Mouse (Mus musculus) WW6 (cell line): Measurements from ENCODE around the gene Exosc10.

Experiments used
- DNase-seq: peaks from one replicate; pipeline ENCODE4 v3.0.0-alpha.2; 2013; ENCODE audit warnings: low read depth, low spot score

Gene Exosc10

DNA sequence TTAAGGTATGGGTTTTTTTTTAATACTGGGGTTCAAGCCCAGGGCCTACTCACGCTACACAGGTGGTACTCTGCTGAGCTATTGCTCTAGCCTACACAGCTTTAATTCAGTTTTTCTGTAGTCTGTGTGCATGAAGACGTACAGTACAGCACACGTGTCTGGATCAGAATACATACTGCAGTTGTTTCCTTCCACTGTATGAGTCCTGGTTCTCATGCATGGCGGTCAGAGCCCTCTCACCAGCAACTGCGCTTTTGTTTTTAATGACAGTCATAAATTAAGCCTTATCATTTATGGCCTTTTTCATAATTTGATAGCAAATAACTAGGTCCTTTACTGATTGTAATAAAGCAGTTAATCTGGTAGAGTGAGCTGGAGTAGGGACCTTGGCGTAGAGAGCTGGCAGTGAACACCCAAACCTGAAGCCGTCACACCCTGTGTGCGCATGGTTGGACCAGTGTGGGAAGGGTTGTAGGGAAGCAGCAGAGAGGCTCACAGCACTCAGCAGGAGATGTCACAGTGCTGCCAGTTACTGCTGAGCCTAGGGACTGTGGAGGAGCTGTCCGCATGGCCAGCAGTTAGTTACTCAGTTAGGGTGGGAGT is 12.6 kb downstream of the Exosc10 start:
- no peak for DNase-seq

DNA sequence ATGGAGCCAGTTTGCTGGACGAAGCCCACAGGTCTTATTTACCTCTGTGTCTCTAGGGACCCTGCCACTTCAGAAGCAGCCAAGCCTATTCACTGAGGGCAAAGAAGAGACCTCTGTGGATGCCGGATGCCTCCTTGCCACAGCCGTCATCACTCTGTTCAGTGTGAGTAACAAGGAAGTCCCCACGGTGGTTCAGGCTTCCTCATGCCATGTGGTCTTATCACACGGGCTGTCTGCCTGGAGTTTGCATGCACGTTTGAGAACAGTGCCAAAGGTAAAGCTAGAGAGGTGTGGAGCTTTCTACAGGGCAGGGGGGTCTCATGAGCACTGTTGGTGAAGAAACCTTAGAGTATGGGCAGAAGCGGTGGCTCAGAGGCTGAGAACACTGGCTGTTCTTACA is 15.0 kb downstream of the Exosc10 start:
- DNase-seq = no peak

DNA sequence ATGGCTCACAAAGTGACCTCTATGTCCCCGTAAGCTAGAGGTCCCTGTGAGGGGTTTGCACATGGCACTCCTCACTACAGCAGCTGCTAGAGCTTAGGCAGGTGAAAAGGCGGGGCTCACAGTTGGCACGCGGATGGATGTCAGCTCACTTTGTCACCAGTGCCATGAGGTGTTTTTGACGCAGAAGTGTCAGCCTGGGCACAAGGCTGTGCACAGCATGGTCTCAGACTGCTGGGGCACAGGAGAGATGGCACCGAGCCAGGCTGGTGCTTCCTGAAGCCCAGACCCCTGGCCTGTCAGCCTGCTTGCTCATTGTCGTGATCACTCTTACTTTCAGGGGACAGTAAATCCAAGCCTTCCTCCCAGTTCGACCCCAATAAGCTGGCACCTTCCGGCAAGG is 22.5 kb downstream of the Exosc10 start:
- DNase-seq = no peak

DNA sequence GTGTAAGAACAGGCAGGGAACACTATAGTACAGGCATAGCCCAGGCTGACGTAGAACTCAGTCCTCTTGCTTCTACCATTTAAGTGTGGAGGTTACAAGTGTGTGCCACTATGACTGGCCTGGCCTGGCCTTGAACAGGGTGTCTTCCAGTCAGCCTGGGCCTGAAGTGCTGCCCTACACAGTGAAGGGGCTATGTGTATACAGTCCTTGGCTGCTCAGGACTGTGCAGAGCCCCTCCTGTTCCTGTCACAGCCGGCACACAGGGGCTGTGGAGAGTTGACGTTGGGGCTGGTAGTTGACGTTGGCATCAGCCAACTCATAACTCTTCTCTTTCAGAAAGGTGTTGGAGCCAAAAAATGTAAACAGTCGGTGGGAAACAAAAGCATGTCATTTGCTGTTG is 23.2 kb downstream of the Exosc10 start:
- no peak for DNase-seq

DNA sequence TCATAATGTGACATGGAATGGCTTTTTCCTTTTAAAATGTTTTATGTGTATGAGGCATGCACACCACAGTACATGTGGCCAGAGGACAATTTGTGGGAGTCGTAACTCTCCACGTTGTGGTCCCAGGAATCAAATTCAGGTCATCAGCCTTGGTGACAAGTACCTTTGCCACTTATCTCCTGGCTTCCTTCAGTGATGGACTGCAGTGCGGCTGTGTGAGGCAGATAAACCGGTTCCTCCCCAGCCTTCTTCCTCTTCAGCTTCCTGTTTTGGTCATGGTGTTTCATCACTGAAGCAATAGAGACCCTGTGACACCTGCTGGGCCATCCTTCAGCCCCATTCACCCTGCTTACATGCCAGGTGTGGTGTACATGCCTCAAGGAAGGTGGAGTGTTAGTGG is 25.0 kb downstream of the Exosc10 start:
- no peak for DNase-seq

DNA sequence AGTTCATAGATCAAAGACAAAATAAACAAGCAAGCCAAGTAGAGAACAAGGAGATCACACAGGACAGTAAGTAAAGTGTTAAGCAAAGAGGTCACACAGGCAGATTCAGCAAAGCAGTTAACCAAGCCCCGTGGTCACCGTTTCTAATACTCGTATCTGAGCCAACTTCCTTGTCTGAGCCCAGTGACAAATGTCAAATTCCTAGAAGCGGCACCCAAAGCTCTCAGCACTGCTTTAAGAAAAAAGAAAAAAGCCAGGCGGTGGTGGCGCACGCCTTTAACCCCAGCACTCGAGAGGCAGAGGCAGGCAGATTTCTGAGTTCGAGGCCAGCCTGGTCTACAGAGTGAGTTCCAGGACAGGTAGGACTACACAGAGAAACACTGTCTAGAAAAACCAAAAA is 28.4 kb downstream of the Exosc10 start:
- DNase-seq = no peak

DNA sequence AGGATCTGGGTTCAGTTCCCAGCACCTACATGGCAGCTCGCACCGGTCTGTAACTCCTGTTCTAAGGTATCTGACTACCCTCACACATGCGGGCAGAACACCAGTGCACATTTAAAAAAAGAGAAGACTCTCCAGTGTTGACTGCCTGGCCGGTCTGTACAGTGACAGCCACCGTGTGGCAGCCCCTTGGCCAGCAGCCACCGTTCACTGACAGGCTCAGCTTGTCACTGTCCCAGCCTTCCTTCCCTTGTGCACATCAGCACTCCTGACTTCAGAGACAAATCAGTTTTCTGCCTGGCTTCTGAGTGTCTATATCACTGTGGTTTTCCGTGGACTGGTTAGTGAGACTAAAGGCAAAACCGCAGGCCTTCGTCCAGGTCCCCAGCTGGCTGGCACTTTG is 30.6 kb downstream of the Exosc10 start:
- no peak for DNase-seq

DNA sequence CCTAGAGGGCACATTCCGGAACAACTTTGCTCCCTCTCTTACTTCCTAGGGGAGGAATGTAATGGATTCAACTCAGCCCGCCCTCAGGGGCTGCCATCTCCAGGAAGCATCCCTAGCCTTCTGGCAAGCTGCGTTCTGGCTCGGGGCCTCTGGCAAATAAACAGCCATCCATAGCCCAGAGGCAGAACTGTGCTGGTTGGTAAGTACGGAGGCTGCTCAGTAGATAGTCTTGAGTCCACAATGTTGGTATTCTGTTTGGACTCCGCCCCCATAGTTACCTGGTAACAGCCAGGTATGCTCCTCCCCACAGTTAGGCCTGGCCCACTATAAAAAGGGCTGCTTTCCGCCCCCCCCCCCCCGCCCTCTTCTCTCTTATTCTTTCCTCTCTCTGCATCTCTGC is 31.3 kb downstream of the Exosc10 start:
- DNase-seq = no peak

DNA sequence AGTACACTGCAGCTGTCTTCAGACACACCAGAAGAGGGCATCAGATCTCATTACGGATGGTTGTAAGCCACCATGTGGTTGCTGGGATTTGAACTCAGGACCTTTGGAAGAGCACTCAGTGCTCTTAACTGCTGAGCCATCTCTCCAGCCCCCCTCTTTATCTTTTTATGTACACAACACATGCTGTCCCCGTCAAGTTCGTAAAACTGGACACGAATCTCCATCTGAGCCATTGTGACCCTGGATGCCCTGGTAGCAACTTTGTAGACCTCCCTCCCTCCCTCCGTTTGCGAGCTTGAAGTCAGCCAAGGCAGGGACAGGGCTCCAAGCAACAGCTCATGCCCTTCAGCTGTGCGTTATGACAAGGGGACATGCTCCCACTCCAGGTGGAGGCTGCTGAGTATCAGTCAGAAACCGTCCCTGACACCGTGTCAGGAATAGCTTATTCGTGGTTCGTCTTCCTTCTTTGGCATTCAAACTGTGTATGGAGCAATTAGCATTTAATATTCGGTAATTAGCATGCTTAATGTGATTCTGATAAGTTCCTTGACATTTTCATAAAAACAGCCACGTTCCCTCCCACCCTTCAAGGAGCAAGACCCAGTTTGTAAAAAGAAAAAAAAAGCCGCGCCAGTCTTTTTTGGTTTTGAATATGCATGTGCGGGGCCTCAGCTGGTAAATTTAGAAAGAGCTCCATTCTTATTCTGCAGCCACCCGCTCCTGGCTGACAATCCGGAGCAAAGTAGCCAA is 32.4 kb downstream of the Exosc10 start:
- no peak for DNase-seq

DNA sequence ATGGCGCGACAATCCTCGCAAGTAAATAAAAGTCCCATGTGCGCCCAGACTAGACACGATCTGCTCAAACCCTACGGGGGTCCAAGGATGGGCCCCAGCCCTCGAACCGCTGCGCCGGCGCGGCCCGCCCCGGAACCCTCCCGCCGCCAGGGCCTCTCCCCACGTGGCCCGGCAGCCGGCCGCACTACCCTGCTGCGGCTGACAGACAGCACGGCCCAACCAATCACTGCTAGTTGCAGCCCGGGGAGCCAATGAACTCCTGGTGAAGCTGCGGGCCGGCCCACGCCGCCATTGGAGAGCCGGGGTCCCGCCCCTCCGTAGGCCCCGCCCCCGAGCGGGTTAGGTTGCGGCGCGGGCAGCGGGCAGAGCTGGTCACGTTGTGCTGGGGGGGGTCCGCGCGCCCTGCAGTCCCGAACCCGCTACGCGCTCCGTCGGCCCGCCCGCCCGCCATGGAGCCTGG is 33.0 kb downstream of the Exosc10 start, which contains the start of gene Srm:
Gene Srm (plus strand): TSS at position 333 of the 460 bp plus-strand sequence.
- DNase-seq = peak; percentile 91

DNA sequence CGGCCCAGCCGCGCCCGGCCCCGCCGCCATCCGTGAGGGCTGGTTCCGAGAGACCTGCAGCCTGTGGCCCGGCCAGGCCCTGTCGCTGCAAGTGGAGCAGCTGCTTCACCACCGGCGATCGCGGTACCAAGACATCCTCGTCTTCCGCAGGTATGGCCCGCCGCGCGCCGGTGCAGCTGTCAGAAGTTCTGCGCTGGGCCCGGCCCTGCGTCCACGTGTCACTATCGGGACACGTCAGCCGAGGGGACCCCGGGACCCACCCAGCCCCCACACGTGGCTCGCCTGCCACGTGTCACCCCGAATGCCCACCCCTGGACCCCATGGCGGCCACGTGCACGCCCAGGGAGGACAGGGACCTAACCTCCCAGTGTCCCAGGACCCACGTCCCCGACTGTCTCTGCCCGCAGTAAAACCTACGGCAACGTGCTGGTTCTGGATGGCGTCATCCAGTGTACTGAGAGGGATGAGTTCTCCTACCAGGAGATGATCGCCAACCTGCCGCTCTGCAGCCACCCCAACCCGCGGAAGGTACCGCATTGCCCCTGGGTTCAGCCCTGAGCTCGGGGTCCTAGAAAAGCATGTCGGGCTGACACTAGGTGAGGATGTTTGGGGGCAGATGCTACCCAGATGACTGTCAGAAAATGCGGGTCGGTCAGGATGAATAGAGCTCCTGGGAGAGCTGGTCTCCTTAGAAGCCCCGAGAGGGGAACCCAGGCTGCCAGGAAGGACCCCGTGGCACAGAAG is 33.6 kb downstream of the Exosc10 start:
- no peak for DNase-seq

DNA sequence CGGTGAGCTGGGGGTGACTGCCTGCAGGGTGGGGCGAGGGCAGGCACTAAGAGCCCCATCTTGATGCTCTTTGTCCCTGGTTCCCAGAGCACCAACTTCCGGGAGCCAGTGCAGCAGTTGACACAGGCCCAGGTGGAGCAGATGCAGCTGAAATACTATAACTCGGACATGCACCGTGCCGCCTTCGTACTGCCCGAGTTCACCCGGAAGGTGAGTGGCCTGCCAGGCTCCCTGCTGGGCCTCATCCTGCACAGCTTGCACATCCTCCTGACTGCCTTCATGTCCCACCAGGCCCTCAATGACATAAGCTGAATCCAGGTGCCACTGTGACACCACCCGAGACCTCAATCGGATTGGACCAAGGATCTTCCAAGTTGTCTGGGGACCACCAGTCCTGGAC is 35.8 kb downstream of the Exosc10 start:
- DNase-seq = no peak

DNA sequence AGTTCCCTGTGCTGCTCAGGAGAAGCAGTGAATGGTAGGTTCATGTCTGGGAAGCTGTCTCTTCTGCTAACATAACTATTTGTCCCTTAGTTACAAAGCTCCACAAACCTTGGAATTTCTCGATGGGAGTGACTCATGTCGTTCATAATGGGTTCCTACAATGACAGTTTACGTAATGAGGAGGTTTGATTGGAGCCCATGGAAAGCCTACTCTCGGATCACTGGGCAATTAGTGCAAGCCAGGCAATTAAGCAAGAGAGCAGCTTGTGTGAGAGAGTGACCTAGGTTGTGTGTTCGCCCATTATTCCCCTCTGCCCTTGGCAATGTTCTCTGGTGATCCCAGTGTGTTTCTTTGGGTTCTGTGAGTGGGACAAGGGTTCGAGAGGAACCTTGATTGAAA is 37.7 kb downstream of the Exosc10 start:
- DNase-seq = no peak

DNA sequence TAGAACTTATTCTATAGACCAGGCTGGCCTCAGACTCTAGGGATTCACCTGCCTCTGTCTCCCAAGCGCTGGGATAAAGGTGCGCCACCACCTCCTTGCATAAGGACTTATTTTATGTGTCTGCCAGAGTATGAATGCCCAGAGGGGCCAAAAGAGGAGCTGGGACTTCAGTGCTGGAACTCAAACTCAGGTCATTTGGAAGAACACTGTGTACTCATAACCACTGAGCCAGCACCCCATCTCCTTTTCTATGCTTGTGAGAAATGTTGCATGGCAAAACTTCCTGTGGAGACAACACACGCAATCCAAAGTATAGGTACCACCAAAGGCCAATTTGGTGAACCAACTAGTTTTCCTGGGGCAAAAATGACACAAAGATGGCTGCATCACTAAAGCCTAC is 38.5 kb downstream of the Exosc10 start:
- no peak for DNase-seq

DNA sequence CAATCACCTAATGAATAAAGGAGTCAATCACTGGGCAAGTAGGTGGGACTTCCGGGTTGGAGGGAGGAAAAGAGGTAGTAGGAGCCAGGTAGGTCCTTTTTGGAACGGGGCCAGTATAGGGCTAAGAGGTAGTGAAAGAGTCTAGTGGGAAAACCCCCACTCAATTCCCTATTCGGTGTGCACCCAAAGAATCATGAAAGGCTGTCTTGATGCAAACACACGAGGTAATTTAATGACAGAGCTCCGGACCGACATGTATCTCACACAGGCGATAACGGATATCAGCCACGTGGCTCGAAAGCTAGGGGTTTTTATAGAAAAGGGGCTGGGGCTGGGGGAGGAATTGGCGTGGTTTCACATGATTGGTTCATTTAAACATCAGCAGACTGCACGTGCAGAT is 40.6 kb downstream of the Exosc10 start:
- DNase-seq = no peak

DNA sequence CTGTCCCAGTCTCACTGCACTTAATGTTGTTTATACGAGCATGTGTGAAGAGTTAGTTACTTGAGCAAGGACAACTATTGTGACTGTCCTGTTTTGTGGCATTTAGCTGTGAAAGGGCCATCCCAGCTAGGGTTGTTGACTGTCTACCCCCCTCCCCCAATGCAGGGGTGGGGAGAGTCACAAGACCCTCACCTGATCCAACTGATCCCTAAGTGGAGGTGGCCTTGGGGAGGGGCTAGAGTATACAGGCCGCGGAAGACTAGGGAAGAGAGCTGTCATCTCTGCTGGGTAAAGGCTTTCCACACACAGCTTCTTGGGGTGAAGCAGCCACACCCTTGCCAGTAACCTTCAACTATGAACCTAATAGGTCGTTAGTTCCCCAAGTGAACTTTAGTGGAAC is 42.1 kb downstream of the Exosc10 start:
- DNase-seq = no peak

DNA sequence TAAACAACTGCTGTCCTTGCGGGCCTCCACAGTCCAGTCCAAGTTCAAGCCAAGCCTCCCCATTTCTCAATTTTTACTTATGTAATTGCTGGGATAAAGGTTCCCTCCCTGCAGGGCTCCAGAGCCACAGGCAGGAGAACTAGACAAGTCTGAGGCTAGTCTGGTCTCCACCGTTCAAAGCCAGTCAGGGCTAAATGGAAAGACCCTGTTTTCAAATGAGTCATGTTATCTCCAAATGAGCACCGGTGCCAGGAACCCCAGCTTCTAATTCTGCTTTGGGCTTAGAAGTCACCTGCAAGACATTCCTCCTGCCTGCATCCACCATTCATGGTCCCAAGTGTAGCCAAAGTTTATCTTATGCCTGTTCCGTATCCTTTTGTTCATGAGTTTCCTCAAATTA is 43.6 kb downstream of the Exosc10 start:
- no peak for DNase-seq

DNA sequence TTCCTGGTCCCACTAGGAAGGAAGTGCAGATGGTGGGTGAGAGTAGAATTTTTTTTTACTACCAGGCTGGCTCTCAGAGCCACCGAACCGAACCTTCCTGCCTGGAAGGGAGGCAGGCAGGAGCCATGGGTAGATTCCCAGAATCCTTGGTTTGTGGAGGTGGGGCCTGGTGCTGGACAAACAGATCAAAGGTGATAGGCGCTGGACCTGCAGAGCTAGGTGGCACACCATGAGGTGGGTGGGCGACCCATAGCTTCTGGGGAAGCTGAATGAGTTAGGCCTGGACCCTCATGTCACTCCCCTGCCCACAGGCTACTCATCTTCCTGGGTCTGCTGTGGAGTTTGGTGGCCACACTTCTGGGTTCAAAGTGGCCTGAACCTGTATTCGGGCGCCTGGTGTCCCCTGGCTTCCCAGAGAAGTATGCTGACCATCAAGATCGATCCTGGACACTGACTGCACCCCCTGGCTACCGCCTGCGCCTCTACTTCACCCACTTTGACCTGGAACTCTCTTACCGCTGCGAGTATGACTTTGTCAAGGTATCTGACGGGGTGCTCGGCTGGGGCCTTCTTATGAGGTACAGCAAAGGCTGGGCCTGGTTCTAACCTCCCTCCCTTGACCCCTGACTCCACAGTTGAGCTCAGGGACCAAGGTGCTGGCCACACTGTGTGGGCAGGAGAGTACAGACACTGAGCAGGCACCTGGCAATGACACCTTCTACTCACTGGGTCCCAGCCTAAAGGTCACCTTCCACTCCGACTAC is 44.3 kb downstream of the Exosc10 start, which contains the start of gene Masp2:
Gene Masp2 (plus strand): TSS at position 198 of the 764 bp plus-strand sequence.
- no peak for DNase-seq

DNA sequence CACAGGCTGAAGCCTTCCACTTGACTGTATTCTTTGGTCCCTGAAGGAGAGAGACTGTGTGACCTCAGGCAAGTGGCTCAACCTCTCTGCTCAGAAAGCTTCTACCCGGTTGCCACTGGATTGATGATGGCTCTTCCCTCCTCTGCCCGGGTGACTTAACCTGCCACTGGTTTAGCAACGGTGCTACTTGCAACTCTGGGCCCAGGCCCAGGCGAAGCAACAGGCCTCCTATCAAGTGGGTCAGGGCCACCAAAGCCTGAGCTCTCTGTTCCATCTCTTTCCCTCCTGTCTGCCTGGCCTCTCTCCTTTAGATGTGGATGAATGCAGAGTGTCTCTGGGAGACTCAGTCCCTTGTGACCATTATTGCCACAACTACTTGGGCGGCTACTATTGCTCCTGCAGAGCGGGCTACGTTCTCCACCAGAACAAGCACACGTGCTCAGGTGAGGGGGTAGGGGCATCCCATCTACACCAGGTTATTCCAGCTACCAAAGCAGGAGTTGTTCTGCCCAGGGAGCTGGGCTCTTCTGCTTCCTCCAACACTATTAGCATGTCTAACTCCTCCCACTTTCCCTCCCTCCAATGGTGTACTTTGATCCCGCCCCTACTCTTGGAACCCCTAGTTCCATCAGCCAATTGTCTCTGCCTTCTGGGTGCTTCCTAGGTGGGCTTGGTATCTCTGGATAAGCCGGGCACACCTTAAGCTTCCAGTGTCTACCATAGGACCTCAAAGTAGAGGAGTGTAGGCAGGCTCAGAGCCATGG is 45.3 kb downstream of the Exosc10 start:
- DNase-seq = peak; percentile 50

DNA sequence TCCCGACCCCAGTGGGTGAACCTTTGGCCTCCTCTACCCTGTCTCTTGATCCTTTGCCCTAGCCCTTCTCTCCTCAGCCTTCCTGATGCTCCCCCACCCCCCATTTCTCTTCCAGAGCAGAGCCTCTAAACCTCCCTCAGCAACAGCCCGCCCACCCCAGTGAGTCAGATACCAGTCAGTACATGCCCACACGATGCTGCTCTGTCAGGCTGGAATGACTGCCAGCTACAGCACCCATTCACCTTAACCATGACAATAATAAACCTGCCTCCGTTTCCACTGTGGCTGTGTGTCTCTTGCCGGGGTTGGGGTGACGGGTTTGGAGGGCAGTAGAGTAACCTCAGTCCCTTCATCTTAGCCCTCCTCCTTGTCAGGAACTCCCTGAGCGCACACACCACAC is 45.9 kb downstream of the Exosc10 start:
- DNase-seq = no peak

DNA sequence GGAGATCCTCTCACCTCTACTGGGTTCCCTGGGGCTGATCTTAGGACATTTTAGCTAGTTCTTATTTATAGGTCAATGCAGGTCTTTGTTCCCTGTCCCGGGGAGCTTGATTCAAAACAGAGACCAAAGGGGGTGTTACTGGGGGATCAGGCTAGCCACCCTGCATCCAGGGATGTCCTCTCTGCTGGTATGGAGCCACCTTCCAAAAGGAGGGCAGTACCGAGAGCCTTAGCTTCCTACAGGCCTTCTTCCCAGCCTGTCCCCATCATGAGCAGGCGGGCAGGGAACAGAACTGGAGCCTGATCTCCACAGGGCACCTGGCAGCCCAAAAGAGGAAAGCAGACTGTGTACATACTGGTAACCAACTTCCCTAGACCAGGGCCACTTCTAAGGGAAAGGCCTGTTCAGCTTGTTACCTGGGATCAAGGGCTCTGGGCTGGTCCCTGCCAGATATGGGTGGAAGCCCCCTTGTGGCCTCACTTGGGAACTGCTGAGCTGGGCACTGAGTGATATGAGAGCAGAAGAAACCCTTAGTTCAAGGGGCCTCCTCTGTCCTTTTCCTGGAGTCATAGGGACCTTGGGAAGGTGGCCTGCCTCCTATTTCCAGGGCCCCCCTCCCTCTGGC is 46.4 kb downstream of the Exosc10 start:
- peak; percentile 60 for DNase-seq
